Mouse (Mus musculus) frontal cortex, postnatal 36 days (tissue): Measurements from ENCODE around the gene C8g.
A peak's percentile ranks its signal among the peaks of the same experiment; 100 is the strongest.

Experiments used
- DNase-seq, 2 experiments: peaks; one replicate each; pipeline ENCODE4 v3.0.0; 2022; ENCODE audit warnings: low spot score in 2 of 2

C8g gene

GRCm38 (mm10) chr2:25500576-25501405, 728 bp downstream of the C8g start, which contains the start of gene Fbxw5:
Gene Fbxw5 (plus strand): TSS chr2:25500750.
- peak; percentile 75 to 76 for DNase-seq

DNA sequence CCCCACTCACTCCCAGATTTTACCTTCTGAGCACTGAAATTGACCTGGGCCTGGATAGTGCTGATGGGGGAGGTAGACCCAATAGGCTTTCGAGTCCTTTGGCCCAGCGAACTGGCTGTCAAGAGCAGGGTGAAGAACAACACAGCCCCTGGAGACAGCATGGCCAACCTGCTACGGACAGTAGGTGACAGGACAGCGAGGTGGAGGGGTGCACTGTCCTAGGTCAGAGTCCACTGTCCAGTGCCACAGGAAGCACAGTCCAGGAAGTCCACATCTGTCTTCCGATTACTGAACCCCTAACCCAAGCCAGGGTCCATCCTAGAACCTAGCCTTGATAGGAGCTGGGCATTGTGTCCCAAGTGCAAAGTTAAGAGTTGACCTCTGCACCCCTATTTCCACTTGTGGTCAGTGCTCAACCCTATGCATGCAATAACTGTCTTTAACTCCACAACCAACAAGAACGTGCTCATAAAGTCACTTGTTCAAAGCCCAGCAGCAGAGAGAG, 1.4 kb downstream of the C8g start:
- no peak for DNase-seq

DNA sequence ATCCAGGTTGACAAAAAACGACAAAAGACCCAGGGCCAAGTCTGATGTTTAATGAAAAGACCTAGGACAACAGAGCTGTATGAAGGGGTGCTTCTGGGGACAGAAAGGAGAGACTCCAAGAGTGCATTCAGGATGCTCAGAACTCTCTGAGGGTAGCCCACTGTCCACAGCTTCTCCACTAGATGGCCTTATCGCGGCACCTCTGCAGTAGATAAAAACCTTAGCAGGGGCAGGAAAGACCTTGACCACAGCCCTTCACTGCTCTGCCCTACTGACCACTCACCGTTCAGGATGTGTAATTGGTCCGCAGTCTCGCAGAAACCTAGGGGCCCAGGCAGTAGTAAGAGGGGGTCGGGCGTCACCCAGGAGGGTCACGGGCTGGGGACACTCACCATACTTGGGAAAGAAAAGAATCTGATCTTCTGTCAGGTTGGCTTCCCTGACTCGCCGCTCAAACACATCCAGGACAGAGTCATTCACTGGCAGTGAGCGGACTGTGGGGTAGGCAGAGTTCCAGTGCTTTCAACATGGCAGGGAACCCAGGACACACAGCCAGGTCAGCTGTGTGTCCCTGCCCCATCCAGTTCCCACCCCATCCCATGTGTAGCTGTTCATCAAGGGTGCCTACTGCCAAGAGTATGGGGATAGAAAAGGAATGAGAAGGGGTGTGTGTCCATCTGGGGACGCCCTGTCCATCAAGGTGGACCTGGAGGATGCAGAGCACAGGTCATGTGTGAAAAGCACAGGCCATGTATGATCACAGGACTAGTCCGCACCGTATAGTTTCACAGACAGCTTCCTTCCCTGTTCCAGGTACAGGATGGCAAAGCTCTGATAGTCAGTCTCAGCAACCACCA, 2.7 kb downstream of the C8g start:
- DNase-seq = no peak

- DNase-seq = no peak
These were observed 3.5 kb downstream of the C8g start for GRCm38 (mm10) chr2:25497846-25498575.

DNA sequence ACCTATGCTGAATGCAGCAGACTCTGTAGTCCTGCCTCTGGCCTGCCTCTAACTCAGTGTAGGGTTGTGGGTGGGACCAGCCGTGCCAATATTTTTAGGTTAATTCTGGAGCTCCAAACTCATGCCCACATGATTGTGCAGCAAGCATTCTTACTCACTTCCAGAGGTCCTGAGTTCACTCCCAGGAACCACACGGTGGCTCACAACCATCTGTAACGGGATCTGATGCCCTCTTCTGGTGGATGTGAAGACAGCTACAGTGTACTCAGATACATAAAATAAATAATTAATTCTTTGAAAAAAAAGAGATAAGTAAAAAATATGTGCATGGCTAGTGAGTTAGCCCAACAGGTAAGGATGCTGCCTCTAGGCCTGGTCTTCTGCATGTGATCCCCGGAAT, 5.1 kb downstream of the C8g start:
- DNase-seq = peak in 1 of 2 experiments; percentile 27

GRCm38 (mm10) chr2:25493476-25493961, 8.0 kb downstream of the C8g start, which contains the start of gene Lcn12:
Gene Lcn12 (minus strand): TSS chr2:25493911.
- no peak for DNase-seq

- DNase-seq = no peak
These were observed 8.5 kb downstream of the C8g start for GRCm38 (mm10) chr2:25492988-25493387.

- DNase-seq = no peak
These were observed 12.8 kb downstream of the C8g start for GRCm38 (mm10) chr2:25488671-25489068.

DNA sequence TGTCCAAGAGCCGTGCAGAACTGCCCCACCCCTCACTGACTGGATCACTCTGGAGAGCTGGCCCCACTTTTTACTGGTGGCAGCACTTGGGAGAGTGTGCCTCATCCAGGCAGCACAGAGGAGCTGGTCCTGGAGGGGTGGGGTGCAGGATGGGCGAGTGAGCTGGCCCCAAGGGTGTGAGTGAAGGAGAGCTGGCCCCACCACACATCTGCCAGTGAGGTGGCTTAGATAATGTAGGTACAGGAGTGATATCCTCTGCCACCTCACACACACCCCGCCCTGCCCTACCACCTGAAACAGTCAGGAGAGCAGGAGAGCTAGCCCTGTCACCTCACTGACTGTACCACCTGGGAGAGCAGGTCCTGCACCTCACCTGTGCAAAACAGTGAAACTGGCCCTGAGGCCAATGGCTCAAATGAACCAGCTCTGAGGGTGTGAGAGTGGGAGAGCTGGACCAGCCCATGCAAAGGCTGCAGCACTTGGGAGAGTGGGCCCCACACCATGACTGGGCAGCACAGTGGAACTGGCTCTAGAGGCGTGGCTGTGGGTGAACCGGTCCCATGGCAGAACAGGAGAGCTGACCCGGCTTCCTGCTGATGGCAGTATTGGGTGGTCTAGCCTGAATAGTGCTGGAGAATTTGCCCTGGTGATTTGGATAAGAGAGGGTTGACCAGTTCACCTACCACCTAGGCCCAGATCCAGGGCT, 13.4 kb downstream of the C8g start:
- no peak for DNase-seq

DNA sequence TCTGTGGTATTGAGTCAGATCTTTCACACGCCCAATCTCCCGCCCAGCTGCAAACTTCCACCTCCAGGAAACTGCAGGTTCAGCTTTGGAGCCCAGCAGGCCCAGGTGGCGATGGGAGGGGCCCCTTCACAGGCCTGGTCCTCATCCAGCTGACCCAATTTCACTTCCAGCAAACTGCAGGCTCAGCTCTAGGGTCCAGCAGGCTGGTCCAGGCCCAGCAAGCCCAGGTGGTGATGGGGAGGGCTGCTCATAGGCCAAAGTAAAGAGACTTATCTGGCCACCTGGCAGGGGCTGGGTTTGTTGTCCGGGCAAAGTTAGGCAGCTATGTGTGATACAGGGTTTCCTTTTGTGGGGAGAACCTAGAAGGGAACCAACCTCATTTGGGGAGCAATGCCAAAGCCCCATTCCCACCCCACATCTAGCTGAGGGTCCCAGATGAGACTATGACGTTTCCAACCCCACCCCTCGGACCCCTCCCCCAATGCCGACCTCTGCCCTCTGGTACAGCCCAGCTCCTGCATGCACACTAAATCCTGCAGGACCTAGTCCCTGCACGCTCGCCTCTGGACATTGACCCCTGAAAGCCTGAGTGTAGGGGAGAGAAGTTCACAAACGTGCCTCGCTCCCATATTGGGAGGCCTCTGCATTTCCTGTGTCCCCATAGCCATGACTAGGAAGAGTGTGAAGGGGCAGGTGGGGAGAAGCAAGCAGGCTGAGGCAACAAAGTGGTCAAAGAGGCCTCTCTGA, 16.4 kb downstream of the C8g start:
- no peak for DNase-seq

DNA sequence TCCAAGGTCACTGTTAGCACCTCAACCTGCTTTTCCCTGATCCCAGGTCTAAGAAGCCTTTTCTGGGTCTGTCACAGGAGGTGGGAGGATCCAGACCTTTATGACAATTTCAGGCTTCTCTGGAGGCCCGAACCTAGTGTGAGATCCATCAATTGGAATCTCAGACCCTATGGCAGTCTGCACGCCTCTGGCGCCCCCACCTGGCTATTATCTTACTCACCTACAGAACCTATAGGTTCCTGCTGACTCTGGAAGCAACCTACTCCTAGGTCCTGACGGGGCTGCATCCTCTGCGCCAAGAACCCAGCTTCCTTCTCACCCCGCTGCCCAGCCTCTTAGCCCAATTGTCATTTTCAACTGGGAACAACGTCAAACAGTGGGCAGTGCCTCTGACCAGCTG, 18.6 kb downstream of the C8g start:
- DNase-seq = peak in 1 of 2 experiments; percentile 33

DNA sequence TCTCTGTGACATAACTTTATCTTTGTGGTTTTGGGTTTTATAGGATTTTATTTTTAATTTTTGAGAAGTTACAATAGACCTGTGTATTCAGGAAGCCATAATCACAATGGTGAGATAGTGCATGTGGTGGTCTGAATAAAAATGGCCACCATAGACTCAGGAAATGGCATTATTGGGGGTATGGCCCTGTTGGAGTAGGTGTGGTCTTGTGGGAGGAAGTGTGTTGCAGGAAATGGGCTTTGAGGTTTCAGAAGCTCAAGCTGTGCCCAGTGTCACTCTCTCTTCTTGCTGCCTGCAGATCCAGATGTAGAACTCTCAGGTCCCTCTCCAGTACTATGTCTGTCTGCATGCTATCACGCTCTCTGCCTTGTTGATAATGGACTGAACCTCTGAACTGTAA, 21.0 kb downstream of the C8g start:
- no peak for DNase-seq

- DNase-seq = no peak
These were observed 21.8 kb downstream of the C8g start for GRCm38 (mm10) chr2:25479551-25480311.

GRCm38 (mm10) chr2:25477967-25478675, 23.4 kb downstream of the C8g start:
- peak; percentile 56 to 66 for DNase-seq

DNA sequence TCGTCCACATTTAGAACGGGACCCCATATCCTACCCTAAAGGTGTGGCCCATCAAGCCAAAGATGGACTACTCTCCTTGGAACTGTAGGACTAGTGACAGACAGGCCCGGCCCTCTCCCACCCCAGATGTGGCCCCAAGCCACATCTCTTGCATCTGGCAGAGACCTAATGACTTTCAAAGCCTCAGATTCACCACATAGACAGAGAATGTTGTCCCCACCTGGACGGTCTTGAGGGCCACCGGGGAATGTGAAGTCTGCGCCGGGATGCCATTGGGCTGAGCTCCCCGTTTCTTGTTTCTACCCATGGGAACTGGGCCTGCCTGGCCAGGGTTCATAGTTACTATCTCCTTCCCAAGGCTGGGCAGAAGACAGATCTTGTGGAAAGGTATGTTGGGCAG, 24.0 kb downstream of the C8g start:
- DNase-seq = no peak

- no peak for DNase-seq
These were observed 29.0 kb downstream of the C8g start for GRCm38 (mm10) chr2:25472550-25472949.

GRCm38 (mm10) chr2:25469969-25470368, 31.6 kb downstream of the C8g start, which contains the start of gene Ptgds:
Gene Ptgds (minus strand): TSS chr2:25470046.
- no peak for DNase-seq
